Mouse (Mus musculus): ENCODE measurements around the gene Tdrd9. TPM values are rescaled to one million over a fixed set of nuclear protein-coding genes. Genes with fewer than 3 reads are reported as not detected.
"Not testable (repeated sequence)": the region's sequence is repeated elsewhere in the genome, so short reads cannot be mapped to it uniquely, and the experiment has no call there.

The Tdrd9 gene
- polyA plus RNA-seq, 1 experiment from 2014 or later: 0.65 TPM

GRCm38 (mm10) chr12:111944065-111944987 lies 27.0 kb upstream of the Tdrd9 start:
- H3K9me3 ChIP-seq (replicated peaks); H3K36me3 ChIP-seq; DNase-seq (ENCODE audit: low spot score); H3K4me3 ChIP-seq; H3K27me3 ChIP-seq (ENCODE audit: low read depth, poor library complexity, severe bottlenecking): not testable (repeated sequence)
- peak overlapping the region; percentile 4; the same call in 1 of the 2 replicates for H3K27ac ChIP-seq
- WGBS: 71% methylated on average over 17 of the region's 20 CpGs
- peaks cover 26% of the 10 kb centered on the region for H3K4me1 ChIP-seq

DNA sequence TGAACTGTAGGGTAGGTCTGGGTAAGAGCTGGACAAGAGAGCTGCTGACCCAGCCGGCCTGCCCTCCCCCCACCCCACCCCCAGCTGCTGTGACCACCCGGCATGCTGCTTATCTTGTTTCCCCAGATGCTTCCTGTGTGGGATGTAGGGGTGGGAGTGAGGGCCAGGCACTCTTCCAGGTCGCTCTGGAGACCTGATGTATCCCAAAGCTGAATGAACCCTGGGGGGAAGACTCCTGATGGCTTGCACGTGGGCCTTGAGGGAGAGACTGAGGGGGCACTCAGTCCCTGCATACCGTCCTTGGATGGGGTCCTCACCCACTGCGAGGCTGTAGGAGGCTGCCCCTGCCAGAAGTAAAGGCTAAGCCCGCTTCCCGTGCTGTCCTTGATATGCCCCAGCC lies 26.2 kb upstream of the Tdrd9 start:
- DNase-seq (ENCODE audit: low spot score): no peak
- Histone ChIP-seq H3K27me3 (ENCODE audit: low read depth, poor library complexity, severe bottlenecking) (no peaks in the 10 kb centered on the region), H3K36me3 (no peaks in the 10 kb centered on the region), H3K4me3 (no peak overlapping the region), H3K27ac (peak overlapping the region; percentile 72), H3K9me3 (replicated peaks) (no peaks in the 10 kb centered on the region), H3K4me1 (peaks cover 26% of the 10 kb centered on the region)
- 59% methylated on average over 8 of the region's 8 CpGs for WGBS

DNA sequence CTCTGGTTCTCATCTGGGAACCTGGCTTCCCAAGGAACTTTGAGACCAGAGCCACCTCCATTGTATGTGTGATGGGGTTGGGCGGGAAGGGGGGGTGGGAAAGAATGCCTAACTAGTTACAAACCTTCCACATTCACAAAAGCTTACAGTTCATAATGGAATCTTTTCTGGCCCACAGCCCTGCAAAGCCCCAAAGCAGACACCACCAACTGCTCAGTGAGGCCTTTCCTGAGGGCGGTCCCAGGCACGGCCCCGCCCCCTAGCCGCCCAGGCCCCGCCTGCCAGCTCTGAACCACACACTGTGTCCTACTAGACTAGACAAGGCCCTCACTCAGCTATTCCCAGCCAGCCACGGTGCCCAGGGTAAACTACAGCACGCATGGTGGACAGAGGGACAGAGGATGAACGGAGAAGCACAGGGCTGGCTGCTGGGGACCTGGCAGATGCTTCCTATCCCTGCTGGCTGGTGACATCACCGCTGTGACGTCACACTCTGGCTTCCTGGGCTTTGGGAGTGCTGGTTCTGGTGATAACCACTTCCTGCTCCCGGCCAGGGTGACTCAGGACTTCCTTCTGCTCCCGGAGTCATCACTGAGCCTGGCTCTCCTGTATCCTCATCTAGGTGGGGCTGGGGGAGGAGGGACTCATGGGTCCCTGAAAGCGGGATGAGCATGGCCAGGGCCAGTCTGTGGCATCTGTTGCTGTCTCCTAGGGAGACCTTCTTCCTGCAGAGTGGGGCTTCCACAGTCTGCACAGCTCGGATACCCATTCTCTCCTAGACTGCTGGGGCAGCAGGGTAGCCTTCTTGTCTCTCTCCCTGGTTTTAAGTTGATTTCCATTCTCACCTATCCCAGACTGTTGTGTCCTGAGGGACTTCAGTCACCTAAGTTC lies 25.3 kb upstream of the Tdrd9 start:
- not testable (repeated sequence) for H3K36me3 ChIP-seq; H3K4me3 ChIP-seq; DNase-seq (ENCODE audit: low spot score); H3K27me3 ChIP-seq (ENCODE audit: low read depth, poor library complexity, severe bottlenecking); H3K9me3 ChIP-seq (replicated peaks)
- peaks cover 26% of the 10 kb centered on the region for H3K4me1 ChIP-seq
- 70% methylated on average over 11 of the region's 15 CpGs for WGBS
- H3K27ac ChIP-seq: peak overlapping the region; percentile 72

- peak overlapping the region; percentile 16; the same call in 1 of the 2 replicates for H3K27ac ChIP-seq
- no peaks in the 10 kb centered on the region for H3K27me3 ChIP-seq (ENCODE audit: low read depth, poor library complexity, severe bottlenecking)
- H3K4me3 ChIP-seq: no peak overlapping the region
- H3K36me3 ChIP-seq: no peaks in the 10 kb centered on the region
- H3K9me3 ChIP-seq (replicated peaks): no peaks in the 10 kb centered on the region
- H3K4me1 ChIP-seq: peaks cover 26% of the 10 kb centered on the region
- no peak for DNase-seq (ENCODE audit: low spot score)
- 48% methylated on average over 2 of the region's 2 CpGs for WGBS
Observed at GRCm38 (mm10) chr12:111946716-111947115, 24.6 kb upstream of the Tdrd9 start.

DNA sequence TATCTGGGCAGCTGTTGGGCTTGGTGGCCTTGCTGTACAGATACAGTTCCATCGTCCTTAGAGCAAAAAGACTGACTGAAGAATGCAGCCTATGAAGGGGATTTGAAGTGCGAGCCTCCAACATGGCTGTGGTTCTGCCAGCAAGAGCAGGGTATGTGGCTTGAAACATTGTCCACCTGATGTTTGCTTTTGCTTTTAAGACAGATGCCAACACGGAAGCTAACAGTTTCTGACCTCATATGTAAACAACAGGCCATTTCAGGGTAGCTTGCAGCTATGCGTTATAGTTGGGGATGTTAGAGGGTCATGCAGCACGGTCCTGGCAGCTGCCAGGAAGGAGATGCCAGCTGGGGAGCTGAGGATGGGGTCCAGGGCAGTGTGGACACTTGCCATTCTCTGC lies 20.9 kb upstream of the Tdrd9 start:
- H3K27ac ChIP-seq: no peak overlapping the region
- 82% methylated on average over 5 of the region's 5 CpGs for WGBS
- DNase-seq (ENCODE audit: low spot score): no peak
- H3K36me3 ChIP-seq: no peaks in the 10 kb centered on the region
- H3K9me3 ChIP-seq (replicated peaks): no peaks in the 10 kb centered on the region
- H3K27me3 ChIP-seq (ENCODE audit: low read depth, poor library complexity, severe bottlenecking): no peaks in the 10 kb centered on the region
- no peak overlapping the region for H3K4me3 ChIP-seq
- H3K4me1 ChIP-seq: peaks cover 3% of the 10 kb centered on the region

DNA sequence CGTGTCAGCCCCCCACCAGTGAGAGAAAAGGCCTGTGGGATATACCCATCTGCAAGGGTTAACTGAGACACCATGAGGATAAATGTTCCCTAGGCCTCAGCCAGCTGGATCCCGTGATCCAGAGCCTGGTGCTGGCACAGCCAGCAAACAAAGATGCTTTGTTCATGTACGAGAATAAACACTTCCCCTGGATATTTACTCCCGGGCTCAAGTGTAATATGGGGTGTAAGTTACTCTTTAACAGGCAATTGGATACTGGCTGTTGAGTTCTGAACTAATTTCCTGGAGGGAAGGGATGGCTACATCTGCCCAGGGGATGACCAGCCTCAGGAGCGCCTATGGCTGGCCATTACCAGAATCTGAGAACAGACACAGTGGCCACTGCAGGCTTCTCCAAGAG lies 19.7 kb upstream of the Tdrd9 start:
- Histone ChIP-seq H3K9me3 (replicated peaks) (no peaks in the 10 kb centered on the region), H3K36me3 (no peaks in the 10 kb centered on the region), H3K4me1 (no peaks in the 10 kb centered on the region; the same call in 1 of the 2 replicates), H3K27ac (peak overlapping the region; percentile 56; the same call in 1 of the 2 replicates), H3K27me3 (ENCODE audit: low read depth, poor library complexity, severe bottlenecking) (no peaks in the 10 kb centered on the region), H3K4me3 (no peak overlapping the region)
- WGBS: 70% methylated on average over 5 of the region's 5 CpGs
- DNase-seq (ENCODE audit: low spot score): no peak

DNA sequence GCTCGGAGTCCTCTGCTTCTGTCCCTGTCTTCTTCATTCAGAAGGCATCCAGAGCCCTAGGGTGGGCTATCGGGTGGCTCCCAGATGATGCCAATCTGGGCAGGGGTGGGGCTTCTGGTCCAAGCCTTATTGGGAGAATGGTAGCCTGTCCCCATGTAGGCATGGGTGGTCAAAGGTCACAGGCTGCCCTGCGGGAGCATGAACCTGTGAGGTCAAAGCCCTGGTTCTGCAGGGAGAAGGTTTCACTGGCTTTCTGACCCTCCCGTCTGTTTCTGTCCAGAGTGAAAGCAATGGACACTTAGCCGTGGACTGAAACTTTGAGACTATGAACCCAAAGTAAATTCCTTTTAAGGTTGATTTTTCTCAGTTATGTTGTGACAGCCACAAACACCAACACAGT lies 15.2 kb upstream of the Tdrd9 start:
- Histone ChIP-seq H3K36me3 (peaks cover 25% of the 10 kb centered on the region), H3K4me1 (no peaks in the 10 kb centered on the region; the same call in 1 of the 2 replicates), H3K27ac (no peak overlapping the region), H3K4me3 (no peak overlapping the region), H3K27me3 (ENCODE audit: low read depth, poor library complexity, severe bottlenecking) (no peaks in the 10 kb centered on the region), H3K9me3 (replicated peaks) (no peaks in the 10 kb centered on the region)
- DNase-seq (ENCODE audit: low spot score): no peak
- WGBS: 80% methylated on average over 5 of the region's 5 CpGs

- WGBS: 48% methylated on average over 9 of the region's 9 CpGs
- peak; percentile 72 for DNase-seq (ENCODE audit: low spot score)
- Histone ChIP-seq H3K4me1 (no peaks in the 10 kb centered on the region), H3K27me3 (ENCODE audit: low read depth, poor library complexity, severe bottlenecking) (no peaks in the 10 kb centered on the region), H3K36me3 (peaks cover 45% of the 10 kb centered on the region), H3K4me3 (no peak overlapping the region), H3K9me3 (replicated peaks) (no peaks in the 10 kb centered on the region), H3K27ac (no peak overlapping the region)
Observed at GRCm38 (mm10) chr12:111958101-111958865, 13.1 kb upstream of the Tdrd9 start.

DNA sequence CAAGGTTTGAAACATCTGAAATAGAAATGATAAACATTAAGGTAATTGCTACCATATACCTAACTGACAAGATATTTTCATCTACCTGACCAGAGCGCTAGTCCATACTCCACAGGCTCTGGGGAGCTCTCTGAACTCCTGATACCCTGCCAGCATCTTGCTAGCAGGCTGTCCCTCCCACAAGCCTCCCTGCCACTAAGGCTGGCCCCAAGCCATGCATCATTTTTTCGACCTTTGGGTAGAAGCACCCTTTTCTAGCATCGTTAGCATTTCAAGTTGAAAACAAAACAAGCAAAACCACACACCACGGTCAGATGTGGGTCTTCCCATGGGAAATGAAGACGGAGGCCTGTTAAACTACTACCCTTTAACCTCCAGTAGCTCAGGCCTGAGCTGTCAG lies 8.0 kb upstream of the Tdrd9 start:
- WGBS: 93% methylated on average over 5 of the region's 5 CpGs
- H3K4me1 ChIP-seq: peaks cover 13% of the 10 kb centered on the region
- H3K4me3 ChIP-seq: no peak overlapping the region
- H3K9me3 ChIP-seq (replicated peaks): no peaks in the 10 kb centered on the region
- H3K27ac ChIP-seq: no peak overlapping the region
- peaks cover 58% of the 10 kb centered on the region for H3K36me3 ChIP-seq
- DNase-seq (ENCODE audit: low spot score): no peak
- H3K27me3 ChIP-seq (ENCODE audit: low read depth, poor library complexity, severe bottlenecking): no peaks in the 10 kb centered on the region

- Histone ChIP-seq H3K27me3 (ENCODE audit: low read depth, poor library complexity, severe bottlenecking) (no peaks in the 10 kb centered on the region), H3K4me3 (peak within 1 kb of the TSS; percentile 94), H3K36me3 (peaks cover 27% of the 10 kb centered on the region), H3K9me3 (replicated peaks) (no peaks in the 10 kb centered on the region), H3K4me1 (peaks cover 13% of the 10 kb centered on the region), H3K27ac (peak within 1 kb of the TSS; percentile 90)
- under 1% methylated on average over 37 of the region's 37 CpGs for WGBS
- DNase-seq (ENCODE audit: low spot score): peak; percentile 100
Observed at GRCm38 (mm10) chr12:111966683-111967173, 4.6 kb upstream of the Tdrd9 start, which contains the start of gene Atp5mpl. Atp5mpl (minus strand) TSS chr12:111966977.

DNA sequence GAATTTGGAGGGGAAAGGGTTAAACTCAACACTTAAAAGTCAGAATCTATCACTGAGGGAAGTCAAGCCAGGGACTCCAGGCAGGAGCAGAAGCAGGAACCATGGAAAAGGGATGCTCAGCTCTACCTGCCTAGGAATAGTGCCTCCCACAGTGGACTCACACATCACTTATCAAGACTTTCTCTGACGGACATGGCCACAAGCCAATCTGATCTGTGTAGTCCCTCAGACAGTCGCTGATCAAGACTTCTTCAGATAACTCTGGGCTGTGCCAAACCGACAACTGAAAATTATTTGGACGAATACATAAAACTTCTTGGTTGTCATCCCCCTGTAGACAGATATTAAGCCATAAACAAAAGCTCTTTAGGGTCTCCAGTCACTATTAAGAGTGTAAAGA lies 1.3 kb upstream of the Tdrd9 start:
- no peaks in the 10 kb centered on the region for H3K36me3 ChIP-seq
- H3K27me3 ChIP-seq (ENCODE audit: low read depth, poor library complexity, severe bottlenecking): no peaks in the 10 kb centered on the region
- DNase-seq (ENCODE audit: low spot score): no peak
- peaks cover 12% of the 10 kb centered on the region for H3K4me1 ChIP-seq
- H3K27ac ChIP-seq: no peak overlapping the region
- H3K9me3 ChIP-seq (replicated peaks): no peaks in the 10 kb centered on the region
- 86% methylated on average over 4 of the region's 4 CpGs for WGBS
- H3K4me3 ChIP-seq: no peak overlapping the region

DNA sequence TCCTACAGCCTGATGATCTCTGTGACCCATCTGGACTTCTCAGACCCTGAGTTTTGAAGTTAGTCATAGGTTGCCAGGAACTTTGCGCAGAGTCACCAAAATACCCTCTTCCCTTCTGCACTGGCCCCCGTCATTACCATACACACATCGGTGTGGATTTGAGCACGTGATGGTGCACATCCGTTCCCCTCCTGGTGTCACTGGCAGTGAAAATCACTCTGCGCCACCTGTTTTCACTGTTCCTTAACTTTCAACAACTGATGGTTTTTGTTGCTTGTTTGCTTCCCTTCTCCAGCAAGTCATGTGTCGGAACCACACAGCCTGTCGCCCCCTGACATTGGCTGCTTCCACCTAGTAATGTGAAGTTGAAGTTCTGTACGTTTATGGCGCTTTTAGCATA lies 1.1 kb downstream of the Tdrd9 start:
- Histone ChIP-seq H3K4me3 (no peak overlapping the region), H3K36me3 (no peaks in the 10 kb centered on the region), H3K27me3 (ENCODE audit: low read depth, poor library complexity, severe bottlenecking) (no peaks in the 10 kb centered on the region), H3K4me1 (no peaks in the 10 kb centered on the region), H3K9me3 (replicated peaks) (no peaks in the 10 kb centered on the region), H3K27ac (no peak overlapping the region)
- no peak for DNase-seq (ENCODE audit: low spot score)
- WGBS: 90% methylated on average over 10 of the region's 10 CpGs

Data from limb, embryonic 10.5 days (tissue).